Mouse (Mus musculus): ENCODE results near the gene Lce6a.

- no peak for TF ChIP-seq CTCF (IDR thresholded peaks at IDR 0.05; ENCODE audit: low read depth)
- TF ChIP-seq EP300 (optimal IDR thresholded peaks at IDR 0.05) = no peak
Measured at GRCm38 (mm10) chr3:92598429-92598828, 23.0 kb downstream of the Lce6a start.
